Mouse (Mus musculus) monocyte, adult 2 months (primary cell): ENCODE results near the gene Ifnar2.
"Not testable (repeated sequence)": the region's sequence is repeated elsewhere in the genome, so short reads cannot be mapped to it uniquely, and the experiment has no call there.

ENCODE experiments used
- DNase-seq, 2 experiments: peaks; one replicate each; pipeline ENCODE4 v3.0.0; 2022; ENCODE audit warnings: low spot score in 2 of 2, low read depth in 1 of 2

Gene Ifnar2

GRCm38 (mm10) chr16:91425816-91426215, 53.2 kb downstream of the Ifnar2 start:
- DNase-seq: no peak

- DNase-seq: no peak
Observed at GRCm38 (mm10) chr16:91426586-91426985, 54.0 kb downstream of the Ifnar2 start.

DNA sequence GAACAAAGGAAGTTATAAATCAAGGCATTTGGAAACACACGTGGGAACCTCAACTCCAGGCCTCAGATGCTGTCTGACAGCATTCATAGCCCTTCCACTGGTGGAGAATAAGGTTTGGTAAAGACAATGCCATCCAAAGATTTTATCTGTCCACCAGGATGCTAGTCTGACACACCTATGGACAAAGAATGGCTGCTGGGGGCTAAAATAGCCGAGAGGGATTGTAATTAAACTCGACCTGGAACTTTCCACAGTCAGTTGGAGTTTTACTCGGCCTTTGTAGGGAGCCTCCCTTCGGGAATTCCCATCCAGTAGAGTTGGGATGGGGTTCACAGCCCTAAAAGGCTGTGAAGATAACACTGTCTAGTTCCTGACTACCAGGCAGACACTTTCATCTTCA, 54.9 kb downstream of the Ifnar2 start:
- DNase-seq: no peak

DNA sequence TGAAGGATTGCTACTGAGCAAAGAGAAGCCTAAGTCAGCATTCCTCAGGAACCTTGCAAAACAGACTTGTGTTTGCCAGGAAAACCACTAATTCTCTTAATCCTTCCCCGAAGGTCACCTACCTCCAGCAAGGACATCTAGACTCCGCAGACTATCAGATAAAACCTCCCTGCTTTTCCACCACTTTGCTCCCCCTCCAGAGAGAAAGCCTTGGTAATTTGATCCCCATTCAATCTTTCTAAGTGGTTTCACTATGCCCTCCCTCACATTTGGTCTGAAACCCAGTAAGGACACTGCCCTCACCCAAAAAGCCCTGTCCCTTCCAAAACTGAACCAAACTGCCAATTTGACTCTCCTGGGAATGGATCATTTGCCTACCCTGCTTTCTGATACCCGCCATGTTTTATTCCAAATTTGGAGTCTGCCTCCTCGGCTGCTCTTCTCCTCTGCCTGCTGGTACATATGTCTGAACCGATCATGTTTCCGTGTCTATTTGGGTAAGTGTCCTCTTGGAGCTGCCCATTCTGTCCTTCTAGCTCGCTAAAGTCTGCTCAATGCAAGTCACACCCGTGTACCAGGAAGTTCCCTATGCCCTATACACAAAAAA, 55.8 kb downstream of the Ifnar2 start:
- no peak for DNase-seq

- DNase-seq: no peak
Observed at GRCm38 (mm10) chr16:91432720-91433328, 60.2 kb downstream of the Ifnar2 start.

DNA sequence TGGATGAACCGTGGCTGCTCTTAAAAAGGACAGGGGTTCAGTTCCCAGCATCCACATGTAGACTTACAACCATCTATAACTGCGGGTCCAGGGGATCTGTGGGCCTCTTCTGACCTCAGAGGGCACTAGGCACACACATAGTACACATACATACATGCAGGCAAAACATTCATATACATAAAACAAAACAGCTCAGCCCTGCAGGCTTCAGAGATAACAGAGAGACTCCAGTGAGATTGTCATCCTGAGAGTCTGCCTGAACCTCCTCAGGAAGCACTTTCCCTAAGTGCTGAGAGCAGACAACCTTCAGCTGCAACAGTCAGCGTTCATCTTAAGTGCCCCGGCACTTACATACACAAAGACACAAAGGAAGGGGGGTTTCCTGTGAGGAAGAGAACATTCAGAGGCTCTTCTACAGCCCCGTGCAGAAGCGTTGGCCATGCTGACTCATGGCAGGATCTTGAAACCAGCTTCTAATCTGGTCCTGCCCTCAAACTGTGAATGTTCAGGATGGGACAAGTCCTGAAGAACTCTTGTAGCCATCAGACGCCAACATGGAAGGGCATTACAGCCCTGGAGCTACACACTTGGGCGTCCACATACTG, 60.8 kb downstream of the Ifnar2 start:
- no peak for DNase-seq

- DNase-seq: no peak
Observed at GRCm38 (mm10) chr16:91434119-91434518, 61.5 kb downstream of the Ifnar2 start.

- no peak for DNase-seq
Observed at GRCm38 (mm10) chr16:91438081-91438480, 65.5 kb downstream of the Ifnar2 start.

GRCm38 (mm10) chr16:91438599-91438998, 66.0 kb downstream of the Ifnar2 start:
- not testable (repeated sequence) for DNase-seq

DNA sequence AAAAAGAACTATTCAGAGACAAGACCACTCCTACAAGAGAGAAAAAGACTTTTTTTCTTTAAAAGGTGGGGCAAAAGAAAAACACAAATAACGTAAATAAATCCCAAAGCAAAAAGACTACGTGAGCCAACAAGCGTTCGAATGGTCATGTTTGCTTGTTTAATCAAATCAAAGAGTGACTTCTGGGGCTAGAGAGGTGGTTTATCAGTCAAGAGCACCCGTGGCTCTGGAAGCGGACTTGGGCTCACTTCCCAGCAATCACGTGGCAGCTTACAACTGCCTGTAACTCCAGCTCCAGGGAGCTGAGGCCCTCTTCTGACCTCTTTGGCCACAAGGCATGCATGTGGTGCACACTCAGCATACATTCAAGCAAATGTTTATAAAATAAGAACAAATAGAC, 68.8 kb downstream of the Ifnar2 start:
- DNase-seq: no peak

DNA sequence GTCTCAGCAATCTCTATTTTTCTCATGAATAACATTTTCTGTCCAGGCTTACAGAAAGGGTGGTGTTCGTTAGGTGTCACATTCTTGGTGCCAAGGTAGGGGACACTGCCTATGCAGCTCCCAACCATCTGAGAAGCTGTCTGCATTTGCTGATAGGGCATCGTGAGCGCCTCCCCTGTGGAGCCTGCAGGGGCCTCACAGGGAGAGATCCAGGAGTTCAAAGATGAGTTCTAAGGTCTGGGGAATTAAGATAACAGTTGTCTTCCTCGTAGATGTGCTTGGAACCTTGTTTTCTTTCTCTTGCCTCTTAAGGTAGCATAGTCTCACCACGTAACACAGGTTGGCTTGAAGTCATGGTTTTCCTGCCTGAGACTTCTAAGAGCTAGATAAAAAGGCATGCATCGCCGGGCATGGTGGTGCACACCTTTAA, 69.2 kb downstream of the Ifnar2 start:
- DNase-seq: no peak

DNA sequence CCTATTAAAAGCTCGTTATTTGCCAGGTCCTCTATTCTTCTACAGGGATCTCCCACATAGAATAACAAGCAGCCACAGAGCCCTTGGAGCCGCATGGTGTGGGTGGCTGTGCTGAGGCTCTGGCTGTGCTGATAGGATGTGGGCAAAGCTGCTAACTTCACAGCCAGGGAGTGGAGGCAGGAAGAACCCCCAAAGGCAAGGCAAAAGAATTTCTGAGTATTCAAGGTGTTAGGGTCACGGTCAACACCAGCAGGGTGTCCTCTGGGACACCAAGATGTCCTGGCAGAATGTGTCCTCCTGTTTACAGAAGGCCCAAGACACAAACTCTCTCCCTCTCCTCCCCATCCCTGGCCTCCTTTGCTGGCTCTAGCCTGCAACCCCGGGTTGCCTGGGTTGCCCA, 69.9 kb downstream of the Ifnar2 start:
- no peak for DNase-seq

- no peak for DNase-seq
Observed at GRCm38 (mm10) chr16:91443211-91443611, 70.6 kb downstream of the Ifnar2 start.

- DNase-seq: no peak
Observed at GRCm38 (mm10) chr16:91444847-91445246, 72.3 kb downstream of the Ifnar2 start.

GRCm38 (mm10) chr16:91445566-91445965, 73.0 kb downstream of the Ifnar2 start:
- no peak for DNase-seq

- no peak for DNase-seq
Observed at GRCm38 (mm10) chr16:91446778-91447511, 74.4 kb downstream of the Ifnar2 start.

- DNase-seq: no peak
Observed at GRCm38 (mm10) chr16:91447512-91447900, 74.9 kb downstream of the Ifnar2 start.

GRCm38 (mm10) chr16:91448088-91448487, 75.5 kb downstream of the Ifnar2 start:
- DNase-seq: no peak

GRCm38 (mm10) chr16:91448895-91449294, 76.3 kb downstream of the Ifnar2 start:
- no peak for DNase-seq

- DNase-seq: no peak
Observed at GRCm38 (mm10) chr16:91450137-91451064, 77.8 kb downstream of the Ifnar2 start.

DNA sequence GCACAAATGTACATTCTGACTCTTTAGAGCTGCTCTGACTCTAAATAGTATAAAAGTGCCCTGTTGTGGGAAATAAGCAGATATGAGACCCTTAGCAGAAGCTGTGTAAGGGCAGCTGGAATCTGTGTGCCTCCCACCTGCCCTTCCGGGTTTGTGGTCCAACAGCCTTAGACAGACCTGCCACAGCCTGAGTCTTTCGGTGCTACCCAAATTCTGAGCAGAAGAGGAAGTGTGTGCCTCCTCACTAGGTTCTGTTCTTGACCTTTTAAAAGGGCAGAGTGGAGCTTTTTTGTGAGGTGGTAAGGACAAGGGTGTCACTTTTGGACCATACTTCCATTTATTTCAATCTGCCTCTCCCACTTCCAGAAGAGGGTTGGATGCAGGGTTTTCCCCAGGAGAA, 79.4 kb downstream of the Ifnar2 start:
- peak in 1 of 2 experiments; percentile 62 for DNase-seq
